Mouse (Mus musculus) spleen, adult 18-20 months (tissue): ENCODE results near the gene Stard7.
A peak's percentile ranks its signal among the peaks of the same experiment; 100 is the strongest.

ENCODE experiments used
- DNase-seq, 2 experiments: peaks; one replicate each; pipeline ENCODE4 v3.0.0; 2022; ENCODE audit warnings: mixed read lengths in 2 of 2

The Stard7 gene

GRCm38 (mm10) chr2:127323667-127324066, 53.6 kb downstream of the Stard7 start:
- DNase-seq = peak in 1 of 2 experiments; percentile 5

- no peak for DNase-seq
Measured at GRCm38 (mm10) chr2:127324456-127324855, 54.4 kb downstream of the Stard7 start.

- no peak for DNase-seq
Measured at GRCm38 (mm10) chr2:127328090-127328851, 58.3 kb downstream of the Stard7 start.

- peak; percentile 44 to 48 for DNase-seq
Measured at GRCm38 (mm10) chr2:127332807-127333570, 63.0 kb downstream of the Stard7 start.

GRCm38 (mm10) chr2:127333945-127334603, 64.1 kb downstream of the Stard7 start:
- peak; percentile 44 to 51 for DNase-seq

GRCm38 (mm10) chr2:127335078-127335541, 65.1 kb downstream of the Stard7 start:
- DNase-seq = peak; percentile 81 to 85

- peak; percentile 99 for DNase-seq
Measured at GRCm38 (mm10) chr2:127335767-127336496, 65.9 kb downstream of the Stard7 start, which contains the start of gene Dusp2. Gene Dusp2, plus strand, starts transcription at chr2:127336159.

- DNase-seq = no peak
Measured at GRCm38 (mm10) chr2:127336497-127336832, 66.4 kb downstream of the Stard7 start.

- DNase-seq = no peak
Measured at GRCm38 (mm10) chr2:127336885-127337284, 66.9 kb downstream of the Stard7 start.

GRCm38 (mm10) chr2:127337531-127337930, 67.5 kb downstream of the Stard7 start:
- peak; percentile 42 to 51 for DNase-seq

GRCm38 (mm10) chr2:127338012-127338411, 68.0 kb downstream of the Stard7 start:
- DNase-seq = peak; percentile 68 to 70

- DNase-seq = no peak
Measured at GRCm38 (mm10) chr2:127338416-127338815, 68.4 kb downstream of the Stard7 start, which contains the start of gene Astl. Gene Astl, plus strand, starts transcription at chr2:127338639.

- peak; percentile 57 to 58 for DNase-seq
Measured at GRCm38 (mm10) chr2:127338833-127339232, 68.8 kb downstream of the Stard7 start.

- DNase-seq = peak in 1 of 2 experiments; percentile 10
Measured at GRCm38 (mm10) chr2:127339262-127339661, 69.2 kb downstream of the Stard7 start.

GRCm38 (mm10) chr2:127341159-127341558, 71.1 kb downstream of the Stard7 start:
- DNase-seq = peak; percentile 60 to 76

- DNase-seq = peak in 1 of 2 experiments; percentile 35
Measured at GRCm38 (mm10) chr2:127346334-127346733, 76.3 kb downstream of the Stard7 start.

- DNase-seq = no peak
Measured at GRCm38 (mm10) chr2:127347147-127347985, 77.3 kb downstream of the Stard7 start.
